Mouse (Mus musculus): ENCODE results near the gene Colgalt1. TPM values are rescaled to one million over a fixed set of nuclear protein-coding genes. Genes with fewer than 3 reads are reported as not detected.

Gene Colgalt1
- total and polyA plus RNA-seq, 3 experiments, result 50.9 to 102 (median 59.0) TPM

GRCm38 (mm10) chr8:71575020-71575419 is 35.8 kb upstream of the Colgalt1 start:
- Histone ChIP-seq H3K9me3 (replicated peaks; ENCODE audit: insufficient read depth, low read length) (no peaks in the 10 kb centered on the region), H3K4me3 (ENCODE audit: control insufficient read depth in 1 of 2, insufficient read depth in 1 of 2, low read depth in 2 of 2, low read length in 2 of 2) (no peak overlapping the region), H3K27me3 (ENCODE audit: control insufficient read depth in 1 of 2, insufficient read depth in 2 of 2, low read length in 2 of 2) (no peaks in the 10 kb centered on the region; a peak in 2 of 4 replicates), H3K27ac (ENCODE audit: control insufficient read depth, low read depth, low read length) (no peak overlapping the region), H3K79me2 (ENCODE audit: control insufficient read depth, insufficient read depth, low read length, poor library complexity) (no peaks in the 10 kb centered on the region), H3K36me3 (ENCODE audit: control insufficient read depth in 1 of 2, insufficient read depth in 2 of 2, low read length in 2 of 2) (no peaks in the 10 kb centered on the region), H3K9ac (ENCODE audit: control insufficient read depth, low read depth, low read length, poor library complexity, severe bottlenecking) (no peak overlapping the region), H3K4me1 (ENCODE audit: control insufficient read depth in 1 of 2, insufficient read depth in 2 of 2, low read length in 2 of 2) (0 out of 4 replicates have a peak, but pooled peaks cover 0 to 4% of the 10 kb centered on the region in 2 experiments)
- DNase-seq (ENCODE audit: low read depth, low spot score), result no peak
- TF ChIP-seq EP300 (IDR thresholded peaks at IDR 0.05; ENCODE audit: low read depth in 1 of 2, low read length in 2 of 2), result no peak
- no peak for TF ChIP-seq MEF2A (IDR thresholded peaks at IDR 0.05; ENCODE audit: extremely low read depth, insufficient replicate concordance, low read depth, low read length, poor library complexity, severe bottlenecking)
- TF ChIP-seq RCOR1 (IDR thresholded peaks at IDR 0.05; ENCODE audit: low read depth, low read length), result no peak
- TF ChIP-seq KAT2A (conservative IDR thresholded peaks at IDR 0.05; ENCODE audit: low read depth, low read length), result no peak
- no peak for TF ChIP-seq POLR2A (IDR thresholded peaks at IDR 0.05; ENCODE audit: control insufficient read depth in 1 of 2, insufficient read depth in 1 of 2, low read depth in 1 of 2, low read length in 2 of 2, poor library complexity in 1 of 2)
- no peak for TF ChIP-seq ZMIZ1 (IDR thresholded peaks at IDR 0.05; ENCODE audit: low read depth, low read length)
- TF ChIP-seq JUND (IDR thresholded peaks at IDR 0.05; ENCODE audit: low read depth, low read length), result no peak
- TF ChIP-seq USF1 (IDR thresholded peaks at IDR 0.05; ENCODE audit: low read depth, low read length), result no peak
- no peak for TF ChIP-seq USF2 (IDR thresholded peaks at IDR 0.05; ENCODE audit: borderline replicate concordance in 1 of 2, insufficient read depth in 1 of 2, low read depth in 1 of 2, low read length in 2 of 2)
- TF ChIP-seq MYB (IDR thresholded peaks at IDR 0.05; ENCODE audit: low read depth, low read length), result no peak
- TF ChIP-seq SMC3 (IDR thresholded peaks at IDR 0.05; ENCODE audit: low read depth, low read length), result no peak
- TF ChIP-seq POLR2AphosphoS5 (IDR thresholded peaks at IDR 0.05; ENCODE audit: borderline replicate concordance, low read depth, low read length), result no peak

- no peaks in the 10 kb centered on the region for H3K9me3 ChIP-seq (replicated peaks; ENCODE audit: insufficient read depth, low read length)
- no peak for TF ChIP-seq NRF1 (IDR thresholded peaks at IDR 0.05; ENCODE audit: insufficient read depth, low read depth, low read length, poor library complexity, severe bottlenecking)
- TF ChIP-seq TAL1 (IDR thresholded peaks at IDR 0.05; ENCODE audit: low read length), result no peak
- no peak for TF ChIP-seq USF1 (IDR thresholded peaks at IDR 0.05; ENCODE audit: low read depth, low read length)
- no peak for TF ChIP-seq JUND (IDR thresholded peaks at IDR 0.05; ENCODE audit: low read depth, low read length)
- no peak for TF ChIP-seq SMC3 (IDR thresholded peaks at IDR 0.05; ENCODE audit: low read depth, low read length)
- TF ChIP-seq E2F4 (IDR thresholded peaks at IDR 0.05; ENCODE audit: borderline replicate concordance, low read depth, low read length), result no peak
- no peak for TF ChIP-seq ZMIZ1 (IDR thresholded peaks at IDR 0.05; ENCODE audit: low read depth, low read length)
- TF ChIP-seq MYC (IDR thresholded peaks at IDR 0.05; ENCODE audit: low read depth, low read length), result no peak
- TF ChIP-seq ZKSCAN1 (IDR thresholded peaks at IDR 0.05; ENCODE audit: low read depth, low read length), result no peak
- no peak for TF ChIP-seq ETS1 (IDR thresholded peaks at IDR 0.05; ENCODE audit: low read depth, low read length)
- TF ChIP-seq RAD21 (IDR thresholded peaks at IDR 0.05; ENCODE audit: low read depth, low read length), result no peak
- no peak for TF ChIP-seq TCF12 (IDR thresholded peaks at IDR 0.05; ENCODE audit: low read depth, low read length)
- TF ChIP-seq POLR2AphosphoS5 (IDR thresholded peaks at IDR 0.05; ENCODE audit: borderline replicate concordance, low read depth, low read length), result no peak
- no peak for TF ChIP-seq MXI1 (IDR thresholded peaks at IDR 0.05; ENCODE audit: low read depth, low read length)
- TF ChIP-seq MYB (IDR thresholded peaks at IDR 0.05; ENCODE audit: low read depth, low read length), result no peak
- TF ChIP-seq ELF1 (IDR thresholded peaks at IDR 0.05; ENCODE audit: low read depth, low read length), result no peak
- H3K4me3 ChIP-seq (ENCODE audit: control insufficient read depth in 1 of 2, insufficient read depth in 1 of 2, low read depth in 2 of 2, low read length in 2 of 2), result no peak overlapping the region
- no peak overlapping the region for H3K9ac ChIP-seq (ENCODE audit: control insufficient read depth, low read depth, low read length, poor library complexity, severe bottlenecking)
- no peak for DNase-seq (ENCODE audit: low read depth, low spot score)
- H3K79me2 ChIP-seq (ENCODE audit: control insufficient read depth, insufficient read depth, low read length, poor library complexity), result no peaks in the 10 kb centered on the region
- no peaks in the 10 kb centered on the region; a peak in 2 of 4 replicates for H3K27me3 ChIP-seq (ENCODE audit: control insufficient read depth in 1 of 2, insufficient read depth in 2 of 2, low read length in 2 of 2)
- H3K4me1 ChIP-seq (ENCODE audit: control insufficient read depth in 1 of 2, insufficient read depth in 2 of 2, low read length in 2 of 2), result 0 out of 4 replicates have a peak, but pooled peaks cover 0 to 4% of the 10 kb centered on the region in 2 experiments
- H3K36me3 ChIP-seq (ENCODE audit: control insufficient read depth in 1 of 2, insufficient read depth in 2 of 2, low read length in 2 of 2), result no peaks in the 10 kb centered on the region
- no peak overlapping the region for H3K27ac ChIP-seq (ENCODE audit: control insufficient read depth, low read depth, low read length)
Measured at GRCm38 (mm10) chr8:71577856-71578387, 32.9 kb upstream of the Colgalt1 start.
